Comparison of ENCODE assay signal across 10 mouse cellular contexts in genomic region chr2:26535517-26536045, GRCm38 (mm10). TPM values are rescaled to one million over a fixed set of nuclear protein-coding genes. Genes with fewer than 3 reads are reported as not detected.
DNase-seq lines count a peak whose midpoint lies in the region; ATAC-seq and TF ChIP-seq lines count a peak whose summit lies in the region.
"Had no signal": no experiment of that assay in that cellular context is flagged by ENCODE, and none has a peak within 500 bp of the region (broad histone marks: within the 10 kb centered on the region; RNA-seq: fewer than 3 reads in every experiment).

No protein-coding gene starts in this region.

- peak; percentile 81 for ATAC-seq in hindbrain, embryonic 14.5 days (ENCODE audit: low FRiP score)
- ATAC-seq in midbrain, embryonic 14.5 days (ENCODE audit: low FRiP score, low TSS enrichment), result 0 out of 2 replicates have a peak, but pooled peaks have one; percentile 57
- no peak for ATAC-seq in stomach, postnatal 0 days (ENCODE audit: low FRiP score, low TSS enrichment)

- no peaks in the 10 kb centered on the region for H3K9me3 ChIP-seq in hindbrain, embryonic 14.5 days (ENCODE audit: control insufficient read depth, low read length)
- no peaks in the 10 kb centered on the region for H3K9me3 ChIP-seq in midbrain, embryonic 14.5 days (ENCODE audit: control insufficient read depth, low read length)
- H3K9me3 ChIP-seq in stomach, postnatal 0 days (ENCODE audit: control insufficient read depth, low read length), result no peaks in the 10 kb centered on the region

- DNase-seq in Muller cell, postnatal 12 days (ENCODE audit: inconsistent ontology term), result peak; percentile 87
- peak; percentile 37 for DNase-seq in cerebellum, adult 9-11 months
- peak; percentile 41 for DNase-seq in hindbrain, embryonic 14.5 days (ENCODE audit: low spot score)
- peak; percentile 64 for DNase-seq in midbrain, embryonic 14.5 days
- no peak for DNase-seq in yolk sac, embryonic 10.5 days (ENCODE audit: low spot score)
- DNase-seq in thymus, adult 18-20 months, result no peak
- DNase-seq in stomach, postnatal 0 days (ENCODE audit: low spot score), result no peak
- DNase-seq in spleen, postnatal 36 days (ENCODE audit: low spot score in 2 of 2), result no peak
- DNase-seq: kidney, adult 9 months had no signal

- no peak for TF ChIP-seq EP300 in stomach, postnatal 0 days (optimal IDR thresholded peaks at IDR 0.05)

- no peaks in the 10 kb centered on the region for H3K27me3 ChIP-seq in hindbrain, embryonic 14.5 days (ENCODE audit: control insufficient read depth, insufficient read depth, low read length)
- H3K27me3 ChIP-seq in midbrain, embryonic 14.5 days (ENCODE audit: control insufficient read depth, insufficient read depth, low read length), result no peaks in the 10 kb centered on the region
- no peaks in the 10 kb centered on the region for H3K27me3 ChIP-seq in stomach, postnatal 0 days (ENCODE audit: control insufficient read depth, insufficient read depth, low read length)

- 26% methylated on average over 4 of the region's 4 CpGs for WGBS in hindbrain, embryonic 14.5 days
- 8% methylated on average over 4 of the region's 4 CpGs for WGBS in midbrain, embryonic 14.5 days
- WGBS in stomach, postnatal 0 days, result 58% methylated on average over 4 of the region's 4 CpGs

- TF ChIP-seq CTCF in stomach, postnatal 0 days (IDR thresholded peaks at IDR 0.05; ENCODE audit: low read depth), result no peak

- H3K27ac ChIP-seq in hindbrain, embryonic 14.5 days, result peak overlapping the region; percentile 80
- peak overlapping the region; percentile 66 for H3K27ac ChIP-seq in midbrain, embryonic 14.5 days (replicated peaks; ENCODE audit: low read depth, low read length)
- H3K27ac ChIP-seq in stomach, postnatal 0 days (replicated peaks), result no peak overlapping the region

- H3K4me3 ChIP-seq in hindbrain, embryonic 14.5 days (replicated peaks; ENCODE audit: low read length), result no peak overlapping the region
- H3K4me3 ChIP-seq in midbrain, embryonic 14.5 days (replicated peaks; ENCODE audit: low read depth, low read length), result no peak overlapping the region
- H3K4me3 ChIP-seq in stomach, postnatal 0 days (ENCODE audit: low read depth, low read length), result no peak overlapping the region

- H3K4me2 ChIP-seq in hindbrain, embryonic 14.5 days (replicated peaks), result no peak overlapping the region
- no peak overlapping the region for H3K4me2 ChIP-seq in midbrain, embryonic 14.5 days (ENCODE audit: low read length)
- no peak overlapping the region for H3K4me2 ChIP-seq in stomach, postnatal 0 days (replicated peaks; ENCODE audit: low read depth)

- no peak overlapping the region for H3K9ac ChIP-seq in hindbrain, embryonic 14.5 days
- H3K9ac ChIP-seq in midbrain, embryonic 14.5 days (replicated peaks; ENCODE audit: low read length), result no peak overlapping the region
- H3K9ac ChIP-seq in stomach, postnatal 0 days (ENCODE audit: low read length), result no peak overlapping the region

- no peaks in the 10 kb centered on the region for H3K36me3 ChIP-seq in hindbrain, embryonic 14.5 days (replicated peaks; ENCODE audit: control insufficient read depth, insufficient read depth)
- no peaks in the 10 kb centered on the region for H3K36me3 ChIP-seq in midbrain, embryonic 14.5 days (ENCODE audit: control insufficient read depth, insufficient read depth, low read length)
- H3K36me3 ChIP-seq in stomach, postnatal 0 days (ENCODE audit: control insufficient read depth, insufficient read depth, low read length), result no peaks in the 10 kb centered on the region

- peaks cover 8% of the 10 kb centered on the region for H3K4me1 ChIP-seq in hindbrain, embryonic 14.5 days (replicated peaks; ENCODE audit: control insufficient read depth, insufficient read depth, low read length)
- peaks cover 16% of the 10 kb centered on the region for H3K4me1 ChIP-seq in midbrain, embryonic 14.5 days (ENCODE audit: control insufficient read depth, insufficient read depth, low read length)
- no peaks in the 10 kb centered on the region for H3K4me1 ChIP-seq in stomach, postnatal 0 days (replicated peaks; ENCODE audit: control insufficient read depth, insufficient read depth)

RNA-seq across cellular contexts. Expression of gene Notch1, which starts 19.1 kb away (rescaled TPM):
- 23.3 and 25.6 TPM in 2 replicates for polyA plus RNA-seq in hindbrain, embryonic 14.5 days (2014; fragmentation: Nextera tagmentation; extraction: Ambion mirVana)
- polyA plus RNA-seq in midbrain, embryonic 14.5 days (2014; fragmentation: Nextera tagmentation; extraction: Ambion mirVana), result 22.0 and 33.9 TPM in 2 replicates
- 4.8 and 5.6 TPM in 2 replicates for polyA plus RNA-seq in stomach, postnatal 0 days (2015; fragmentation: Nextera tagmentation; extraction: Ambion mirVana)

RNA-seq across cellular contexts. Expression of gene Egfl7, which starts 44.2 kb away (rescaled TPM):
- 62.2 and 69.2 TPM in 2 replicates for polyA plus RNA-seq in hindbrain, embryonic 14.5 days (2014; fragmentation: Nextera tagmentation; extraction: Ambion mirVana)
- 36.7 and 51.1 TPM in 2 replicates for polyA plus RNA-seq in midbrain, embryonic 14.5 days (2014; fragmentation: Nextera tagmentation; extraction: Ambion mirVana)
- 49.7 and 54.3 TPM in 2 replicates for polyA plus RNA-seq in stomach, postnatal 0 days (2015; fragmentation: Nextera tagmentation; extraction: Ambion mirVana)

RNA-seq across cellular contexts. Expression of gene Gm20532, which starts 50.9 kb away (rescaled TPM):
- polyA plus RNA-seq in hindbrain, embryonic 14.5 days (2014; fragmentation: Nextera tagmentation; extraction: Ambion mirVana), result not detected in 2 replicates
- not detected in 2 replicates for polyA plus RNA-seq in midbrain, embryonic 14.5 days (2014; fragmentation: Nextera tagmentation; extraction: Ambion mirVana)
- polyA plus RNA-seq in stomach, postnatal 0 days (2015; fragmentation: Nextera tagmentation; extraction: Ambion mirVana), result 0.18 TPM in 1 of 2 replicates, not detected in the other
- polyA plus RNA-seq: liver, adult 2 months had no signal

Comparison
In these comparisons a context has a peak if more than half of its experiments do, and no peak if none do; other contexts are left out.
1. DNase-seq: peak in Muller cell, postnatal 12 days (single experiment), cerebellum, adult 9-11 months (single experiment), hindbrain, embryonic 14.5 days (single experiment) and midbrain, embryonic 14.5 days (single experiment); none in yolk sac, embryonic 10.5 days (single experiment), thymus, adult 18-20 months (0 of 2), stomach, postnatal 0 days (single experiment) and spleen, postnatal 36 days (0 of 2).